Mouse (Mus musculus): ENCODE measurements around the gene Myo19. TPM values are rescaled to one million over a fixed set of nuclear protein-coding genes. Genes with fewer than 3 reads are reported as not detected.

Gene Myo19
- polyA plus RNA-seq, 1 experiment from 2014 or later = 9.9 TPM

- Histone ChIP-seq H3K4me3 (no peak overlapping the region), H3K27me3 (no peaks in the 10 kb centered on the region), H3K9me3 (no peaks in the 10 kb centered on the region), H3K9ac (no peak overlapping the region), H3K4me1 (no peaks in the 10 kb centered on the region), H3K27ac (no peak overlapping the region), H3K4me2 (no peak overlapping the region), H3K36me3 (peaks cover 77% of the 10 kb centered on the region)
- WGBS = 97% methylated on average over 8 of the region's 8 CpGs
- no peak for ATAC-seq (ENCODE audit: insufficient number of reproducible peaks, low FRiP score, low TSS enrichment, low read depth)
These were observed 8.1 kb downstream of the Myo19 start for GRCm38 (mm10) chr11:84888025-84888424.

- ATAC-seq (ENCODE audit: insufficient number of reproducible peaks, low FRiP score, low TSS enrichment, low read depth) = no peak
- 97% methylated on average over 2 of the region's 2 CpGs for WGBS
- peaks cover 70% of the 10 kb centered on the region for H3K36me3 ChIP-seq
These were observed 9.5 kb downstream of the Myo19 start for GRCm38 (mm10) chr11:84889492-84889891.

GRCm38 (mm10) chr11:84891705-84892104 is 11.8 kb downstream of the Myo19 start:
- H3K4me2 ChIP-seq = no peak overlapping the region
- WGBS = 96% methylated on average over 7 of the region's 7 CpGs
- H3K36me3 ChIP-seq = peaks cover 70% of the 10 kb centered on the region
- H3K27ac ChIP-seq = no peak overlapping the region
- H3K4me3 ChIP-seq = no peak overlapping the region
- H3K4me1 ChIP-seq = no peaks in the 10 kb centered on the region
- no peaks in the 10 kb centered on the region for H3K27me3 ChIP-seq
- no peaks in the 10 kb centered on the region for H3K9me3 ChIP-seq
- no peak overlapping the region for H3K9ac ChIP-seq
- no peak for ATAC-seq (ENCODE audit: insufficient number of reproducible peaks, low FRiP score, low TSS enrichment, low read depth)

More at GRCm38 (mm10) chr11:84889492-84889891, 9.5 kb downstream of the Myo19 start:
- H3K4me2 ChIP-seq = no peak overlapping the region
- no peaks in the 10 kb centered on the region for H3K4me1 ChIP-seq
- H3K27ac ChIP-seq = no peak overlapping the region
- H3K27me3 ChIP-seq = no peaks in the 10 kb centered on the region
- no peak overlapping the region for H3K4me3 ChIP-seq
- no peak overlapping the region for H3K9ac ChIP-seq
- no peaks in the 10 kb centered on the region for H3K9me3 ChIP-seq

- no peaks in the 10 kb centered on the region for H3K4me1 ChIP-seq
- no peak overlapping the region for H3K4me3 ChIP-seq
- H3K9ac ChIP-seq = no peak overlapping the region
- H3K9me3 ChIP-seq = no peaks in the 10 kb centered on the region
- H3K36me3 ChIP-seq = peaks cover 73% of the 10 kb centered on the region
- H3K4me2 ChIP-seq = no peak overlapping the region
- H3K27ac ChIP-seq = no peak overlapping the region
- no peaks in the 10 kb centered on the region for H3K27me3 ChIP-seq
- 85% methylated on average over 14 of the region's 15 CpGs for WGBS
- no peak for ATAC-seq (ENCODE audit: insufficient number of reproducible peaks, low FRiP score, low TSS enrichment, low read depth)
These were observed 13.2 kb downstream of the Myo19 start for GRCm38 (mm10) chr11:84893113-84893512.

GRCm38 (mm10) chr11:84904597-84905144 is 24.7 kb downstream of the Myo19 start:
- WGBS = 86% methylated on average over 9 of the region's 9 CpGs
- Histone ChIP-seq H3K27ac (no peak overlapping the region), H3K36me3 (peaks cover 96% of the 10 kb centered on the region), H3K4me3 (no peak overlapping the region), H3K27me3 (no peaks in the 10 kb centered on the region), H3K9me3 (no peaks in the 10 kb centered on the region), H3K4me1 (no peaks in the 10 kb centered on the region), H3K9ac (no peak overlapping the region), H3K4me2 (no peak overlapping the region)
- no peak for ATAC-seq (ENCODE audit: insufficient number of reproducible peaks, low FRiP score, low TSS enrichment, low read depth)

GRCm38 (mm10) chr11:84907081-84907480 is 27.1 kb downstream of the Myo19 start:
- no peak for ATAC-seq (ENCODE audit: insufficient number of reproducible peaks, low FRiP score, low TSS enrichment, low read depth)
- Histone ChIP-seq H3K27me3 (no peaks in the 10 kb centered on the region), H3K9ac (no peak overlapping the region), H3K4me3 (no peak overlapping the region), H3K4me2 (no peak overlapping the region), H3K36me3 (peaks cover 94% of the 10 kb centered on the region), H3K4me1 (no peaks in the 10 kb centered on the region), H3K9me3 (no peaks in the 10 kb centered on the region), H3K27ac (no peak overlapping the region)
- WGBS = 73% methylated on average over 3 of the region's 3 CpGs

GRCm38 (mm10) chr11:84908480-84908879 is 28.5 kb downstream of the Myo19 start:
- Histone ChIP-seq H3K9me3 (no peaks in the 10 kb centered on the region), H3K9ac (no peak overlapping the region), H3K4me1 (no peaks in the 10 kb centered on the region), H3K36me3 (peaks cover 93% of the 10 kb centered on the region), H3K27me3 (no peaks in the 10 kb centered on the region), H3K4me3 (no peak overlapping the region), H3K4me2 (no peak overlapping the region), H3K27ac (no peak overlapping the region)
- WGBS = 93% methylated on average over 6 of the region's 6 CpGs
- no peak for ATAC-seq (ENCODE audit: insufficient number of reproducible peaks, low FRiP score, low TSS enrichment, low read depth)

GRCm38 (mm10) chr11:84910411-84910810 is 30.5 kb downstream of the Myo19 start:
- WGBS = 76% methylated on average over 4 of the region's 4 CpGs
- ATAC-seq (ENCODE audit: insufficient number of reproducible peaks, low FRiP score, low TSS enrichment, low read depth) = no peak

GRCm38 (mm10) chr11:84914673-84915072 is 34.7 kb downstream of the Myo19 start:
- Histone ChIP-seq H3K9me3 (no peaks in the 10 kb centered on the region), H3K27me3 (no peaks in the 10 kb centered on the region), H3K4me2 (0 out of 2 replicates have a peak overlapping the region, but pooled peaks have one; percentile 66), H3K4me1 (peaks cover 28% of the 10 kb centered on the region), H3K36me3 (peaks cover 40% of the 10 kb centered on the region), H3K4me3 (no peak overlapping the region), H3K9ac (no peak overlapping the region), H3K27ac (no peak overlapping the region)
- 79% methylated on average over 5 of the region's 5 CpGs for WGBS
- no peak for ATAC-seq (ENCODE audit: insufficient number of reproducible peaks, low FRiP score, low TSS enrichment, low read depth)

More at GRCm38 (mm10) chr11:84910411-84910810, 30.5 kb downstream of the Myo19 start:
- H3K9ac ChIP-seq = no peak overlapping the region
- peaks cover 13% of the 10 kb centered on the region for H3K4me1 ChIP-seq
- H3K27ac ChIP-seq = no peak overlapping the region
- peaks cover 82% of the 10 kb centered on the region for H3K36me3 ChIP-seq
- H3K27me3 ChIP-seq = no peaks in the 10 kb centered on the region
- no peaks in the 10 kb centered on the region for H3K9me3 ChIP-seq
- H3K4me3 ChIP-seq = no peak overlapping the region
- H3K4me2 ChIP-seq = no peak overlapping the region

GRCm38 (mm10) chr11:84916053-84916702 is 36.2 kb downstream of the Myo19 start, which contains the start of gene Znhit3:
Gene Znhit3, minus strand, starts transcription at chr11:84916366.
- no peaks in the 10 kb centered on the region for H3K27me3 ChIP-seq
- peak within 1 kb of the TSS; percentile 66 for H3K4me2 ChIP-seq
- no peaks in the 10 kb centered on the region for H3K9me3 ChIP-seq
- peaks cover 28% of the 10 kb centered on the region for H3K4me1 ChIP-seq
- peak; percentile 81 for ATAC-seq (ENCODE audit: insufficient number of reproducible peaks, low FRiP score, low TSS enrichment, low read depth)
- 3% methylated on average over 34 of the region's 34 CpGs for WGBS
- H3K36me3 ChIP-seq = peaks cover 26% of the 10 kb centered on the region
- peak within 1 kb of the TSS; percentile 48; the same call in 1 of the 2 replicates for H3K27ac ChIP-seq
- peak within 1 kb of the TSS; percentile 86 for H3K9ac ChIP-seq
- H3K4me3 ChIP-seq = peak within 1 kb of the TSS; percentile 94

GRCm38 (mm10) chr11:84916703-84917300 is 36.9 kb downstream of the Myo19 start:
- H3K36me3 ChIP-seq = peaks cover 20% of the 10 kb centered on the region
- peaks cover 28% of the 10 kb centered on the region for H3K4me1 ChIP-seq
- H3K4me2 ChIP-seq = peak overlapping the region; percentile 66
- H3K9me3 ChIP-seq = no peaks in the 10 kb centered on the region
- no peaks in the 10 kb centered on the region for H3K27me3 ChIP-seq
- 57% methylated on average over 7 of the region's 7 CpGs for WGBS
- H3K27ac ChIP-seq = no peak overlapping the region
- H3K4me3 ChIP-seq = peak overlapping the region; percentile 94
- peak overlapping the region; percentile 86; the same call in 1 of the 2 replicates for H3K9ac ChIP-seq
- ATAC-seq (ENCODE audit: insufficient number of reproducible peaks, low FRiP score, low TSS enrichment, low read depth) = no peak

- Histone ChIP-seq H3K4me2 (peak overlapping the region; percentile 21), H3K9me3 (no peaks in the 10 kb centered on the region), H3K27me3 (no peaks in the 10 kb centered on the region), H3K27ac (no peak overlapping the region), H3K9ac (no peak overlapping the region), H3K4me3 (no peak overlapping the region), H3K36me3 (peaks cover 5% of the 10 kb centered on the region), H3K4me1 (peaks cover 28% of the 10 kb centered on the region)
- no peak for ATAC-seq (ENCODE audit: insufficient number of reproducible peaks, low FRiP score, low TSS enrichment, low read depth)
- 4% methylated on average over 16 of the region's 16 CpGs for WGBS
These were observed 38.5 kb downstream of the Myo19 start for GRCm38 (mm10) chr11:84918425-84918824.

Measured in limb, embryonic 15.5 days (tissue).